Mouse (Mus musculus): ENCODE measurements around the gene Trex2.
"Not testable (repeated sequence)": the region's sequence is repeated elsewhere in the genome, so short reads cannot be mapped to it uniquely, and the experiment has no call there.

The Trex2 gene

DNA sequence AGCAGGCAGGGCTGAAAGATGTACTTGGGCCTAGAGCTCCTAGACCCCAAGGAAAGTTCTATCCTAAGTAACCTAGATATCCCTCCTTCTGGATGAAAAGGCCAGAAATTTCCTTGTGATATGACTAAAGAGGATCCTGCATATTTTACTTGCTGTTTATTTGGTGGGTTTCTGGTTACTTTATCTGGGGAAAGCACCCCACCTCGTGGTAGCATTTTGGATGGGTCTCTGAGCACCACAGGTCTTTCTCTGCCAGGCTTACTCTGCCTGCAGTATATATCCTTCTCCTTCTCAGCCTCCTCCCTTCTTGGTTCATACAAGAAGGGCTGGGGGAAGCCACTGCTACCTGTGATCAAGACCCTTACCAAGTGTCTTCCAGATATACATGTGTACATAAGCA, 22.4 kb downstream of the Trex2 start:
- no peak for DNase-seq

DNA sequence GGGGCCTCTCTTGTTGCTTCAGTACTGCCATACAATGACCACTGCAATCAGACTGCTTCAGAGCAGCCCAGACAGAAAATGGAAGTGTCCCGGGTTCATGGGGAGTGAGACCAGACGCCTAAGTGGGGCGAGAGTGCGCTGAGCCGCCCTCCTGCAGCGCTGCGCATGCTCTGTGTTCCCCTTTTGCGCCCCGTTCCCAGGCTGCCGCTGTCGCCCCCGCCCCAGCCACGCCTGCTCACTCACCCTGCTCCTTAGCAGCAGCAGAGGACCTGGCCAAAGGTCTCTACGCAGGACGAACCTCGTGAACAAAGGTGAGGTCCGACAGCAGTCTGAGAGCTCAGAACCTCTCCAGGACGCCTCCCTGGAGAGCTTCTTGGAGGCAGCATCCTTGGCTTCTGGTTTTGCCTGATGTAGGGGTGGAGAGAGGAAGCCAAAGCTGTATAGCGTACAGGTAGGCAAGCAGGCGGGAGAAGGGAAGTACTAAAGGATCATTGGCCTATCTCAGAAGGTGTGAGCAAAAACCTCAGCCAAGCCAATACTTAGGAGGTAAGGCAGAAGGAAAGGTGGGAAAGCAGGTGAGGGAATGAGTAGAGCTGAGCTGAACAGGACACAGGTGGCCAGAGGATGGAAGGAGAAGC, 24.1 kb downstream of the Trex2 start, which contains the start of gene Zfp92:
Gene Zfp92, plus strand, starts transcription at position 217 of the 638 bp plus-strand sequence.
- no peak for DNase-seq

DNA sequence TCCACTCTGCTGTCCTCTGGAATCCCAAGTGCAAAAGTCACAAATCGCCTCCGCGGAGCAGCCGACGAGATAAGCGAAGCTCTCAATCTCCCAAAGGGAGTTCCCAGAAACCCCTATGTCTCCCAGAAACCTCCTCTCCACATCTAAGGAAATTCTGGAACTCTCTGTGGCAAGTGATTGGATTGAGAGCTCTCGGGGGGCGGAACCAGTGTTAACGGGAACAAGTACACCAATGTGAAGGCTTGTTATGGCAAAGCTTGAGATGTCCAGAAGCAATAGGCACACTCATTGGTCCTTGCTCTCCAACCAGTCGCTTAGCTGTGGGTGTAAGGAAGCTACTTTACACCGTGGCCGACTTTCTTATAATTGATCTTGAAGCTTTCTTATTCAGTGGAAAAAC, 33.5 kb downstream of the Trex2 start:
- DNase-seq, result no peak

DNA sequence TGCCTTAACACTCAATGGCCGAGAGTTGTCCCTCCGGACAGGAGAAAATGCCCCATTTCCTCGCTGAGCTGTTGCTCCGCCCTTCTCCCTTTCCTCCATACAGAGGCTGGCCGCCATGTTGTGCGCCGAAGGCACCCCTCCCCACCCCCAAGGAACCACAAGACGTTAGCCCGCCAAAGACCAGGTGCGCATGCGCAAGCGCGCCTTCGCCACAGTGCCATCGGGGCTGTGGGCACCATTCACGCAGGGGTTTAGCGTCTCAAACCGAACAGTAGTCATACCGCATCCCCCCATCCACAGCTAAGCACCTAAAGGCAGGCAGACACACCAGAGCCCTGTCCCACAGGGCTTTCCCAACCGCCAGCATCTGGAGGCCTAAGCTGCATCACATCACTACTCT, 34.2 kb downstream of the Trex2 start:
- DNase-seq, result no peak

- not testable (repeated sequence) for DNase-seq
These were observed 36.5 kb downstream of the Trex2 start, which contains the start of gene Gm18336 for GRCm38 (mm10) chrX:73398636-73399035. Gene Gm18336, minus strand, starts transcription at chrX:73398736.

- no peak for DNase-seq
These were observed 38.7 kb downstream of the Trex2 start for GRCm38 (mm10) chrX:73396446-73396845.

DNA sequence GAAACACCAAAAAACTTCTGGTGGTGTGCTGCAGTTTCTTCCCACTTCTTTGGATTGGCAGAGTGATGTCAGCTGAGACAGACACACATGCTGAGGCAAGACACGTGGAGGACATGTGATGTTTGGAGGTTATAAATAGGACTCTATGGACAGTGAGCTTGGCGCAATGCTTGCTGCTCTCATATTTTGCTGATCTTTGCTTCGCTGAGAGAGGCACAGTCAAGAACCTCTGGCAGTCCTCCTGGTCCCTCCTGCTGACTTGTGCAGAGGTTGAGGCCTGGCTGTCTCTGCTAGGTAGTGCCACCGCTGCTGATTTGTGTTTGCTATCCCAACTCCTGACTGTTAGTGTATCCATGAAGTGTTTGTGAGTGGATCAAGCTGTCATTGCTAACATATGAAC, 43.7 kb downstream of the Trex2 start:
- DNase-seq, result no peak

GRCm38 (mm10) chrX:73384924-73385323, 50.2 kb downstream of the Trex2 start:
- no peak for DNase-seq

DNA sequence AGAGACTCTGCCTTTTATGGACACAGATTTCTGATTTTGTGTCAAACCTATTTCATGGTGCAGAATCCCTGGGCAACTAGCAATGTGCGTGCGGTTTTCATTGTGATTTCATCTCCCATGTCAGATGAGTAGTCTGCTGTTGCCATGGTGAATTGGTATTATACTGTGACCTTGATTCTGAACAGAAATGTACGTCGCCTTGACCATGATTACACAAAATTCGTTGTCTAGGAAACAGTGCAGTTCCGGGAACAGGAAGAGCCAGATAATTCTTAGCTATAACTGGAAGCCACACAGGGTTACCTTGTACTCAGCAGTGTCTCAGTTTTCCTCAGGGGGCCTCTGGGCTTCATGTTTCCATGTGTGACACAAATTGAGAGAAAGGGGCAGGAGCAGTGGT, 50.7 kb downstream of the Trex2 start:
- DNase-seq, result no peak

Measured in kidney, adult 11 months (tissue).